Mouse (Mus musculus) midbrain, embryonic 14.5 days (tissue): ENCODE measurements around the gene Bloc1s4. TPM values are rescaled to one million over a fixed set of nuclear protein-coding genes. Genes with fewer than 3 reads are reported as not detected.

ENCODE experiments used
- ATAC-seq: fragments of 200-750 bp; cut with Nextera tagmentation; 2 replicates; pipeline ENCODE4 v1.8.0; 2017; ENCODE audit warnings: moderate number of reproducible peaks, moderate library complexity; ENCODE audit not compliant: low FRiP score, low TSS enrichment
- DNase-seq: peaks from one replicate; pipeline ENCODE4 v3.0.0-alpha.2; 2015
- H3K27ac ChIP-seq: fragments of 300-500 bp; sonication (generic); replicated peaks from 2 replicates; pipeline ENCODE4 v1.5.1; 2014; ENCODE audit warnings: mild to moderate bottlenecking, low read depth, low read length, moderate library complexity
- H3K27me3 ChIP-seq: fragments of 300-500 bp; sonication (generic); 2 replicates; pipeline ENCODE4 v1.6.1; 2014; ENCODE audit warnings: low read length, control low read depth, mixed read lengths; ENCODE audit not compliant: control insufficient read depth, insufficient read depth
- H3K36me3 ChIP-seq: fragments of 300-500 bp; sonication (generic); 2 replicates; pipeline ENCODE4 v1.6.1; 2014; ENCODE audit warnings: low read length, control low read depth; ENCODE audit not compliant: control insufficient read depth, insufficient read depth
- H3K4me1 ChIP-seq: fragments of 300-500 bp; sonication (generic); 2 replicates; pipeline ENCODE4 v1.6.1; 2014; ENCODE audit warnings: mild to moderate bottlenecking, antibody characterized with exemption, low read length, control low read depth; ENCODE audit not compliant: control insufficient read depth, insufficient read depth
- H3K4me2 ChIP-seq: fragments of 300-500 bp; sonication (generic); 2 replicates; pipeline ENCODE4 v1.6.1; 2014; ENCODE audit warnings: mild to moderate bottlenecking, low read length, moderate library complexity
- H3K4me3 ChIP-seq: fragments of 300-500 bp; sonication (generic); replicated peaks from 2 replicates; pipeline ENCODE4 v1.5.1; 2014; ENCODE audit warnings: low read depth, low read length
- H3K9ac ChIP-seq: fragments of 300-500 bp; sonication (generic); replicated peaks from 2 replicates; pipeline ENCODE4 v1.6.1; 2014; ENCODE audit warnings: mild to moderate bottlenecking, low read length, moderate library complexity
- H3K9me3 ChIP-seq: fragments of 300-500 bp; sonication (generic); 2 replicates; pipeline ENCODE4 v1.6.1; 2016; ENCODE audit warnings: low read length, control low read depth, mixed read lengths; ENCODE audit not compliant: control insufficient read depth
- WGBS: fragments of 180-500 bp; shearing (Covaris S2); extraction: QIAGEN DNeasy Blood & Tissue Kit; methylation state at CpG from one replicate; pipeline ENCODE4 v1.1.7; 2014; 5-methylcytosine and 5-hydroxymethylcytosine counted together
- polyA plus RNA-seq: library from polyadenylated mRNA; unstranded; fragments of >200 nt; fragmentation: Nextera tagmentation; extraction: Ambion mirVana; gene quantifications from 2 replicates; pipeline ENCODE4 v1.2.1, GENCODE M21; 2014

The Bloc1s4 gene
- polyA plus RNA-seq, 1 experiment from 2014 or later, result 28.6 TPM

DNA sequence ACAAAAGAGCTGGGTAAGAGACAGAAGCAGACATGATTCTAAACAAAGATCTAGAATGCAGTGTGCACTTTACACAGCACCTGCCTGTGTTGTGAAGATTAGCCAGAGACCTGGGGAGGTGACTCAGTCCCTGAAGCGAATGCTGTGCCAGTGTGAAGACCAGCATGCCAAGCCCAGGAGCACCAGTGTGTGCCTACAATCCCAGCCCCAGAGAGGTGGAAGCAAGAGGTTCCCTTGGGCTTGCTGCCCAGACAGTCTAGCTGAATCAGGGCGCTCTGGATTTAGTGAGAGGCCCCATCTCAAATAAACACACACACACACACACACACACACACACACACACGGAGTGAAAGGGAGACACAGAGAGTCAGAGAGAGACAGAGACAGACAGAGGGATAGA lies 30.6 kb downstream of the Bloc1s4 start:
- no peaks in the 10 kb centered on the region for H3K36me3 ChIP-seq
- no peaks in the 10 kb centered on the region for H3K9me3 ChIP-seq
- no peaks in the 10 kb centered on the region for H3K27me3 ChIP-seq
- H3K4me1 ChIP-seq, result peaks cover 5% of the 10 kb centered on the region
- ATAC-seq (no peak), DNase-seq (no peak)
- H3K4me2 ChIP-seq, result no peak overlapping the region
- H3K4me3 ChIP-seq, result no peak overlapping the region
- no peak overlapping the region for H3K9ac ChIP-seq
- WGBS, result 75% methylated on average over 3 of the region's 3 CpGs
- H3K27ac ChIP-seq, result no peak overlapping the region

DNA sequence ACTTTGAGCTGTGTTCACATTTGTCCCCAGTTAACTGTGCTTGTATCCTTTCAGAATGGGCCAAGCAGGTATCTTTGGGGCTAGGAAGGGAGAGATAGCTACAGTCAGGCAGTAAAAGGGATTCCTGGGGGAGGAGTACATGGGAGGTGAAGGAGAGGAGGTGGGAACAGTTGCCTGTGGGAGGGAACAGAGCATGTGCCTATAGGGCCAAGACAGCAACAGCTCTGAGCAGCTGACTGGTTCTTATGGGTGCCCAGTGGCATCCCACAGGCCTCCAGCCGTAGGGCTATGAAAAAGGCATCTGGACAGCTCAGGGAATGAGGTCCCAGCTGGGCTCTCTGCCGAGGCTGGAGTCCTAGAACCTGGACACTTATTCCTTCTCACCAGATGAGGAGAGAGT lies 31.6 kb downstream of the Bloc1s4 start:
- H3K4me1 ChIP-seq, result peaks cover 10% of the 10 kb centered on the region
- no peak overlapping the region for H3K4me3 ChIP-seq
- 66% methylated on average over 2 of the region's 2 CpGs for WGBS
- no peaks in the 10 kb centered on the region for H3K27me3 ChIP-seq
- no peaks in the 10 kb centered on the region for H3K36me3 ChIP-seq
- no peaks in the 10 kb centered on the region for H3K9me3 ChIP-seq
- ATAC-seq, result no peak
- no peak overlapping the region for H3K27ac ChIP-seq
- no peak for DNase-seq
- no peak overlapping the region for H3K4me2 ChIP-seq
- H3K9ac ChIP-seq, result no peak overlapping the region

DNA sequence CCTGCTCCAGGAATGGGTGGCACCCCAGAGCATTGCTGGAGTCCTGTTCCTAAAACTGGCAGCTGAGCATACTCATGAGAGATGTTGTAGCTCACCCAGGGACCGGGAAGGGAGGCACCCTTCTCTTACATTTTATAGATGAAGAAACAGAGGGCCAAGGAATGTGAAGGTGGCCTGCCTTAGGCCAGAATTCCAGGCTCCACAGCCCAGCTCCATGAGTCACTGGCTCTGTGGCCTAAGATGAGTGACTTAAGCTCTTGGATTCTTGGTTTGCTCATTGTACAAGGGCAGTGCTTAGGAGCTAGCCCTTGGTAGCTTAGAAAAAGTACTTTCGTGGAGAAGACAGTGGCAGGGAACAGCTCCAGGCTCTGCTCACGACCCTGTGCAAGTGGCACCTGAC lies 33.6 kb downstream of the Bloc1s4 start:
- 70% methylated on average over 3 of the region's 3 CpGs for WGBS
- no peak for ATAC-seq

DNA sequence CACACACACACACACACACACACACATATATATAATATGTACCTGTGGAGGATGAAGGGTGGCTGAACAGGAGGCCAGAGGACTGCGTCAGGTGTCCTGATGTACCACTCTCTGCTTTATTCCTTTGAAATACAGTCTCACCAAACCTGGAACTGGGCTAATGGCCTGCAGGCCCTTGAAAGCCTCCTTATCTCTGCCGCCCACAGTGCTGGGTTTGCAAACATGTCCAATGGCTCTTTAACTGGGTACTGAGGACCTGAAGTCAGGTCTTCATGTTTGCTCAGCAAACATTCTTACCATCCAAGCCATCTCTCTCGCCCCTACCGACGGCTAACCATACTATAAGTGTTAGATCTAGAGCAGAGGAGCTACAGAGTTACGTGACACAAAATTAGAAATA lies 34.8 kb downstream of the Bloc1s4 start:
- DNase-seq (no peak), ATAC-seq (no peak)
- no peaks in the 10 kb centered on the region for H3K36me3 ChIP-seq
- no peaks in the 10 kb centered on the region for H3K9me3 ChIP-seq
- WGBS, result 87% methylated on average over 6 of the region's 6 CpGs
- H3K4me2 ChIP-seq, result no peak overlapping the region
- H3K4me1 ChIP-seq, result peaks cover 10% of the 10 kb centered on the region
- no peak overlapping the region for H3K27ac ChIP-seq
- no peak overlapping the region for H3K4me3 ChIP-seq
- H3K9ac ChIP-seq, result no peak overlapping the region
- H3K27me3 ChIP-seq, result no peaks in the 10 kb centered on the region

More for the DNA sequence above, 33.6 kb downstream of the Bloc1s4 start:
- Histone ChIP-seq H3K27ac (no peak overlapping the region), H3K4me1 (peaks cover 10% of the 10 kb centered on the region), H3K4me3 (no peak overlapping the region), H3K36me3 (no peaks in the 10 kb centered on the region), H3K27me3 (no peaks in the 10 kb centered on the region), H3K4me2 (no peak overlapping the region), H3K9me3 (no peaks in the 10 kb centered on the region), H3K9ac (no peak overlapping the region)
- no peak for DNase-seq

DNA sequence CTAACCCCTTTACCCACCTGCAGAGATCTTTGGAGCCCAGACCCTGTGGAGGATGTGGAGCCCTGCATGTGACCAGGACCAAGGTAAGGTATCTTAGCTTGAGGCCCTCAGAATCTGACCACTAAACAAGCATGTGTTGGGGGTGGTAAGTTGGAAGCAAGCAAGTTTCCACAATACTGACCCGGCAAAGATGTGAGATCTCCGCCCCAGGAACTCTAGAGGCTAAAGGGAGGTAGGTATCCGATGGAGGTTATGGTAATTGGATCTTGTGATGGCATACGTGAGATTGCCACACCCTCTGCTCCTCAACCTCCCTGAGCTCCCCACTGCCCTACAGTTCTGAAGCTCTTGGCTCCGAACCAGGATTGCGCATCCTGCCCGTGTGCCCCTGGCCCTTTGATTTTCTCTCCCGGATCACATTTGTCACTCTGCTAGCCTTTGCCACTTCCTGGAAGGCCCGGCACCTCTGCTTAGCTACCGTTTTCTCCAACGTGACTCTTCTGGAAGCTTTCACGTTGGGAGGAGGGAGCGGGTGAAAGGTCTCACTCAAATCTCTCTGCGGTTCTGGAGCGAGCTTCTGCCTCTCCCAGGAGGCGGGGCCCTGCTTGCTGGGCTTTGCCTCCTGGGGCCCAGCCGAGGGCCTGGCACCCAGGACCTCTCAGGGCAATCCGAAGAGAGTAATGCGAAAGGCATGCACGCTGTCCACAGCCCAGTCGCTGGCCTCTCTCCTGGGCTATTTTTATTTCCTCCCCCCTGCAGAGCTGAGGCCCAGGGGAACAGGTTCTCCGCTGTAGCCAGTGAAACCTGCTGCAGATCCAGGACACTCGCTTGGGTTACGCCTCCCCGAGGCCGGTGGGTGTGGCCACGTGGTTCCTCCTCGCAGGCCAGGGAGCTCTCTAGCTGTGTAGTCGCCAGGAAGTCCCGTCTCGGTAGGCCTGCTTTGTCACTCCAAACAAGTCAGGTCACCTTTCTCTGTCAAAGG lies 35.6 kb downstream of the Bloc1s4 start:
- Histone ChIP-seq H3K27ac (no peak overlapping the region), H3K27me3 (no peaks in the 10 kb centered on the region), H3K9ac (peak overlapping the region; percentile 45), H3K9me3 (no peaks in the 10 kb centered on the region), H3K36me3 (no peaks in the 10 kb centered on the region), H3K4me2 (peak overlapping the region; percentile 48), H3K4me1 (peaks cover 10% of the 10 kb centered on the region), H3K4me3 (no peak overlapping the region)
- ATAC-seq (peak; percentile 24; the same call in 1 of the 2 replicates), DNase-seq (peak; percentile 56)
- 7% methylated on average over 31 of the region's 31 CpGs for WGBS

DNA sequence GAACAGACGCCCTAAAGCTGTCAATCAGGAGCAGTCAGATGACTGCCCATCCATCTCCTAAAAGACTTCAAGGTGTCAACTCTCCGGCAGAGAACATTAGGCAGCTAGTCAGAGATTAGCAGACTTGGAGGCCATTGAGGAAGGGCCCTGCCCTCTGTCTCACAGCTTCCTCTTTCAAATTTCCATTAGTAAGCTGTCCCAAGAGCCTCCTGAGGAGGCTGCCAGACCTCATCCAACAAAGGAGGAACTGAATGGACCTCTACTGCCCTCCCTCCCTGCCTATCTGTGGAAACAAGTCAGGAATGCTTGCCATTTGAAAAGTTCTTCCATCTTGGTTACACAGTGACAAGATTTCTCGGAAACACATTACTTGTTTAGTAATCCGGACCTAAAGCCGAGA lies 36.6 kb downstream of the Bloc1s4 start:
- no peaks in the 10 kb centered on the region for H3K27me3 ChIP-seq
- H3K4me2 ChIP-seq, result no peak overlapping the region
- DNase-seq, result no peak
- 60% methylated on average over 5 of the region's 5 CpGs for WGBS
- H3K9me3 ChIP-seq, result no peaks in the 10 kb centered on the region
- peaks cover 10% of the 10 kb centered on the region for H3K4me1 ChIP-seq
- no peak overlapping the region for H3K27ac ChIP-seq
- no peaks in the 10 kb centered on the region for H3K36me3 ChIP-seq
- no peak overlapping the region for H3K9ac ChIP-seq
- no peak overlapping the region for H3K4me3 ChIP-seq
- no peak for ATAC-seq

DNA sequence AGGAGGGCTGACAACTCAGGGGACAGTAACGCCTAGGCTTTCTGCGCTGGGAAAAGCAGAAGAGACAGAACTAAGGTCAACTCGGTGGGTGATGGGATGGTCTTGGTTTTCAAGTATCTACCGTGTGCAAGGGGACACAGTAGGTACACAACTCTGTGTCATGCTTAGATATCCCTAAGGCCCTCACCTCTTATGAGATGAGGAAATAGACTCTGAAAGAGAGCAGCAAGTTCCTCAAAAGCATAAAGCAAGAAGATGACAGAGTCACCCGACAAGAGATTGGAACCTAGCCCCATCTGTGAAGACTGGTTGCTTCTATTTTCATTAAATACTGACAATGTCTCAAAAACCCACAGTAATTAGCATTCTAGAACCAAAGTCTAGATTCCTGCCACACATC lies 42.7 kb downstream of the Bloc1s4 start:
- Histone ChIP-seq H3K9ac (no peak overlapping the region), H3K9me3 (no peaks in the 10 kb centered on the region), H3K27ac (no peak overlapping the region), H3K4me1 (no peaks in the 10 kb centered on the region), H3K4me3 (no peak overlapping the region), H3K4me2 (no peak overlapping the region), H3K27me3 (no peaks in the 10 kb centered on the region), H3K36me3 (no peaks in the 10 kb centered on the region)
- ATAC-seq (no peak), DNase-seq (no peak)
- 92% methylated on average over 5 of the region's 5 CpGs for WGBS

DNA sequence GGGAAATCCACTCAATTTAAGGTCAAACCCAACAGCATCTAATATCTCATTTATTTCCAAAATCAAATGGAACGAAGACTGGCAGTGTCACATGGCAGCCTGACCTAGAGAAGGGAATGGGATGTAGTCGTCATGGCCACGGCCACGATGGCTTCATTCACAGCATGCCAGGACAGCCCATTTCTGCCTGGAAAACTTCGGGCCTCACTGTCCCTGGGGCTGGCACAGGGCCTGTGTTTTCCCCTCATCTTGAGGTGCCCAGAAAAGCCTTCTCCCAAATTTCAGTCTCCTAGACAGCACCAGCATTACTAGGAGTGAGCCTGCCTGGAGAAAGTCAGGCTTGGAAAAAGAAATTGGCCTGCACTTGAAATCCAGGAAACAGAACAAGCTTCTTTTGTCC lies 43.1 kb downstream of the Bloc1s4 start:
- H3K4me3 ChIP-seq, result no peak overlapping the region
- DNase-seq, result no peak
- 80% methylated on average over 5 of the region's 5 CpGs for WGBS

DNA sequence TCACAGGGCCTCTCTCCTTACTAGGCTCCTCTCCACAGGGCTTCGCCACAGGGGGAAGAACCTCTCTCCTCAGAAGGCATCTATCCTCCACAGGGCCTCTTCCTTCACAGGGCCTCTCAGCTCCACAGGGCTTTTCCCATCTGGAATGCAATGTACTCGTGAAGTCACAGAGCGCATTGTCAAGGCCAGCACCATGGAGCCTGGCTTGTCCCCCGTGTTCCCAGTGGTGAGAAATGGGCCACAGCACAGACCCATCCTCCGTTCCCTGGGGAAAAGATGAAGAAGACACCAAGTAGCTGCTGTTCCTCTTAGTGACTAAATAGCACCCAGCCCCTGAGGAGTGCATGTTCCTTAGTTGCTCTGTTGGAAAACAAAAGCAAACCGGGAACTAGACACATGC lies 43.8 kb downstream of the Bloc1s4 start:
- ATAC-seq (no peak), DNase-seq (no peak)
- H3K4me3 ChIP-seq, result no peak overlapping the region
- H3K36me3 ChIP-seq, result no peaks in the 10 kb centered on the region
- H3K4me2 ChIP-seq, result no peak overlapping the region
- no peaks in the 10 kb centered on the region for H3K4me1 ChIP-seq
- 87% methylated on average over 6 of the region's 6 CpGs for WGBS
- H3K9ac ChIP-seq, result no peak overlapping the region
- no peak overlapping the region for H3K27ac ChIP-seq
- H3K27me3 ChIP-seq, result no peaks in the 10 kb centered on the region
- H3K9me3 ChIP-seq, result no peaks in the 10 kb centered on the region

More for the DNA sequence above, 43.1 kb downstream of the Bloc1s4 start:
- Histone ChIP-seq H3K27ac (no peak overlapping the region), H3K27me3 (no peaks in the 10 kb centered on the region), H3K4me1 (no peaks in the 10 kb centered on the region), H3K9me3 (no peaks in the 10 kb centered on the region), H3K36me3 (no peaks in the 10 kb centered on the region), H3K4me2 (no peak overlapping the region), H3K9ac (no peak overlapping the region)
- ATAC-seq, result no peak
